Mouse (Mus musculus) olfactory bulb, adult 2 months (tissue): ENCODE data around the gene Lrrc45.

Experiments used
- CTCF ChIP-seq: fragments of 200-500 bp; IDR thresholded peaks from 2 replicates; pipeline ENCODE4 v1.5.1; 2012; ENCODE audit warnings: low read depth, mild to moderate bottlenecking, low read length, moderate library complexity; ENCODE audit not compliant: insufficient read depth
- POLR2A ChIP-seq: fragments of 200-500 bp; IDR thresholded peaks from 2 replicates; pipeline ENCODE4 v1.6.1; 2012; ENCODE audit warnings: mild to moderate bottlenecking, low read depth, low read length, moderate library complexity; ENCODE audit not compliant: insufficient read depth

DNA sequence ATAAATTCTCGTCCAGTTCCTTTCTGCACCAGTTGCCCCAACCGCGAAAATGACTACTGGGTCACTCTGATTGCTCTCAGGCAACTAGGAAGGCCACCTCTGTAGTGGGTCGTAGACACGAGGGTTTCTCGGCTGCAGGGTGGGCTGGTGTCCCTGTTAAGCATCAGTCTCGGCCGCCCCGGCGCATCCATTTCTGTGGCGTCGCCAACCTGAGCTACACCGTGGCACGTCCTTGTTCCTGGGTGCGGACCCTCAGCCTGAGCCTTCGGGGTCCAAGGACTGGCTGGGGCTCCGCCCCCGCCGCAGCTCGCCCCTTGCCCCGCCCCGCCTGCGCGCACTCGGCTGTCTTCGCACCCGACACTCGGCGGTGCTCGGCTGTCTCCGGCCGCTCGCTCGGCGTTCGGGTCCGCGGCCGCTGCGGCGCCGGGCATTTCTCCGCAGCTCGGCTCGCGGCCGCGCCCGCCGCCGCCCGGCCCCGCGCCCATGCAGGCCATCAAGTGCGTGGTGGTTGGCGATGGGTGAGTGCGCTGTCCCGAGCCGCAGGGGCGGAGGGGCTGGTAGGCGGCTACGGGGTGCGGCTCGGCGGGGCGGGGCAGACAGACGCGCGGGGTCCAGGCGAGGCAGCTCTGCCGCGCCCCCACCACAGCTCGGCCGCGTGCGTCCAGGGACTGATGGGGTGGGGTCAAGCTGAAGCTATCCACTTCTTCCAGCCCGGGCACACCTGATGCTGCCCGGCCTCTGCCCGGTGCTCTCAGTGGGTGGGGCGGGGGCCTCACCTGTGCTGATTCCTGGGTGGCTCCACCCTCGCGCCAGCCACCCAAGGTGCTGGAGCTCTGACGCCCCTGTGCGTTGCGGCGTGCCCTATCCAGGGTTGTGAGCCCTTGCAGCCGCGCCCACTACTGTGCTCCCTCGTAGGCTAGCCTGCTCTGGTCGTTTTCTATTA, 7.7 kb downstream of the Lrrc45 start, which contains the start of gene Rac3:
- TF ChIP-seq POLR2A: 0 out of 2 replicates have a peak, but pooled peaks have one; percentile 23
- no peak for TF ChIP-seq CTCF
